Mouse (Mus musculus): ENCODE measurements around the gene Ccdc148. TPM values are rescaled to one million over a fixed set of nuclear protein-coding genes. Genes with fewer than 3 reads are reported as not detected.

Gene Ccdc148
- polyA plus RNA-seq, 1 experiment from 2014 or later: 1.6 TPM

GRCm38 (mm10) chr2:58787360-58787759 lies 373.1 kb downstream of the Ccdc148 start:
- Histone ChIP-seq H3K9me3 (ENCODE audit: control insufficient read depth, low read depth, low read length) (no peaks in the 10 kb centered on the region), H3K9ac (replicated peaks; ENCODE audit: low read depth, low read length) (no peak overlapping the region), H3K4me1 (ENCODE audit: control insufficient read depth, insufficient read depth, low read length) (peaks cover 13% of the 10 kb centered on the region), H3K27ac (ENCODE audit: low read length) (no peak overlapping the region), H3K27me3 (ENCODE audit: control insufficient read depth, insufficient read depth, low read length) (no peaks in the 10 kb centered on the region), H3K4me3 (ENCODE audit: low read depth, low read length) (no peak overlapping the region), H3K36me3 (ENCODE audit: control insufficient read depth, insufficient read depth, low read length) (no peaks in the 10 kb centered on the region), H3K4me2 (replicated peaks; ENCODE audit: low read depth, low read length) (no peak overlapping the region)
- ATAC-seq (ENCODE audit: insufficient number of reproducible peaks, insufficient read depth, low FRiP score, low read depth): no peak
- 45% methylated on average over 7 of the region's 7 CpGs for WGBS

- H3K4me1 ChIP-seq (ENCODE audit: control insufficient read depth, insufficient read depth, low read length): peaks cover 9% of the 10 kb centered on the region
- no peaks in the 10 kb centered on the region for H3K36me3 ChIP-seq (ENCODE audit: control insufficient read depth, insufficient read depth, low read length)
- 60% methylated on average over 8 of the region's 8 CpGs for WGBS
- no peak for ATAC-seq (ENCODE audit: insufficient number of reproducible peaks, insufficient read depth, low FRiP score, low read depth)
- no peaks in the 10 kb centered on the region for H3K9me3 ChIP-seq (ENCODE audit: control insufficient read depth, low read depth, low read length)
- no peak overlapping the region for H3K4me3 ChIP-seq (ENCODE audit: low read depth, low read length)
- H3K27me3 ChIP-seq (ENCODE audit: control insufficient read depth, insufficient read depth, low read length): no peaks in the 10 kb centered on the region
- no peak overlapping the region for H3K9ac ChIP-seq (replicated peaks; ENCODE audit: low read depth, low read length)
- no peak overlapping the region for H3K4me2 ChIP-seq (replicated peaks; ENCODE audit: low read depth, low read length)
- H3K27ac ChIP-seq (ENCODE audit: low read length): no peak overlapping the region
These were observed 373.8 kb downstream of the Ccdc148 start for GRCm38 (mm10) chr2:58786681-58787080.

DNA sequence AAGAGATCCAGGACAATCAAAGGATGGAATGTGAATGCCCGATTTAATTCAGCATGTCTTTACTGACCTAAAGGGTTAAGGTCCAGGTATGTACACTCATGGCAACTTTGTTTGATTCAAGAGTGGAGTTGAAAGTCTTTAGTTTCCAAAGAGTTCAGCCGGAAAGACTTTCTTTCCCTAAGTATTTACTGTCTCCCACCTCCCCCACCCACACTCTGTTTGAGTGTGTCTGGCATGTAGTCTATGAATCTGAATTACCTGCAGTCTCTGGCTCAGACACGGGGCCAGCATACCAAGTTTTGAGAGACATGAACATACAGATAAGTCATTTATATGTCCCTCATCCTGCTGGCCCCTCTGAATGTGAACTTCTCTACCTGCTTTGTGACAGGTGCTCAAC lies 374.3 kb downstream of the Ccdc148 start:
- H3K4me2 ChIP-seq (replicated peaks; ENCODE audit: low read depth, low read length): no peak overlapping the region
- H3K36me3 ChIP-seq (ENCODE audit: control insufficient read depth, insufficient read depth, low read length): no peaks in the 10 kb centered on the region
- H3K9ac ChIP-seq (replicated peaks; ENCODE audit: low read depth, low read length): no peak overlapping the region
- peaks cover 7% of the 10 kb centered on the region for H3K4me1 ChIP-seq (ENCODE audit: control insufficient read depth, insufficient read depth, low read length)
- H3K4me3 ChIP-seq (ENCODE audit: low read depth, low read length): no peak overlapping the region
- 46% methylated on average over 3 of the region's 3 CpGs for WGBS
- no peak for ATAC-seq (ENCODE audit: insufficient number of reproducible peaks, insufficient read depth, low FRiP score, low read depth)
- no peaks in the 10 kb centered on the region for H3K9me3 ChIP-seq (ENCODE audit: control insufficient read depth, low read depth, low read length)
- H3K27me3 ChIP-seq (ENCODE audit: control insufficient read depth, insufficient read depth, low read length): no peaks in the 10 kb centered on the region
- no peak overlapping the region for H3K27ac ChIP-seq (ENCODE audit: low read length)

DNA sequence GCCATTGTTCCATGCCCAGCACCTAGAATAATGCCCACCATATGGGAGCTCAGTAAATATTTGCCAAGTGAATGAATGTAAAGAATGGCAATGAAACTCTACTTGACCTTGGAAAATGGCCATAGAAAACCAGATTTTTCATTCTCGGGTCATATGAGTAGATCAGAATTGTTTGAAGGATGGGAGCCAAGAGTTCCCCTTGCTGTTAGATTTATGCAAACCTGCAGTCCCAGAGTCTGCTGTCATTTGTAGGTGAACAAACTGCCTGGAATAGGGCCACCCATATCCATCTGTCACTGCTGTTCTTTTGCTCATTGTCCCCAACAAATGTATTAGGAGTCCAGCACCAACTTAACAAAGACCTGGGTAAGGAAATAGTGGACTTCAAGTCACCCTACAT lies 377.0 kb downstream of the Ccdc148 start:
- Histone ChIP-seq H3K9me3 (ENCODE audit: control insufficient read depth, low read depth, low read length) (no peaks in the 10 kb centered on the region), H3K27me3 (ENCODE audit: control insufficient read depth, insufficient read depth, low read length) (no peaks in the 10 kb centered on the region), H3K27ac (ENCODE audit: low read length) (no peak overlapping the region), H3K4me1 (ENCODE audit: control insufficient read depth, insufficient read depth, low read length) (peaks cover 7% of the 10 kb centered on the region), H3K36me3 (ENCODE audit: control insufficient read depth, insufficient read depth, low read length) (no peaks in the 10 kb centered on the region), H3K4me2 (replicated peaks; ENCODE audit: low read depth, low read length) (no peak overlapping the region), H3K9ac (replicated peaks; ENCODE audit: low read depth, low read length) (no peak overlapping the region), H3K4me3 (ENCODE audit: low read depth, low read length) (no peak overlapping the region)
- 61% methylated on average over 1 of the region's 1 CpGs for WGBS
- ATAC-seq (ENCODE audit: insufficient number of reproducible peaks, insufficient read depth, low FRiP score, low read depth): no peak

- Histone ChIP-seq H3K27ac (ENCODE audit: low read length) (no peak overlapping the region), H3K9me3 (ENCODE audit: control insufficient read depth, low read depth, low read length) (no peaks in the 10 kb centered on the region), H3K4me1 (ENCODE audit: control insufficient read depth, insufficient read depth, low read length) (no peaks in the 10 kb centered on the region), H3K27me3 (ENCODE audit: control insufficient read depth, insufficient read depth, low read length) (no peaks in the 10 kb centered on the region), H3K4me2 (replicated peaks; ENCODE audit: low read depth, low read length) (no peak overlapping the region), H3K36me3 (ENCODE audit: control insufficient read depth, insufficient read depth, low read length) (no peaks in the 10 kb centered on the region), H3K9ac (replicated peaks; ENCODE audit: low read depth, low read length) (no peak overlapping the region), H3K4me3 (ENCODE audit: low read depth, low read length) (no peak overlapping the region)
- ATAC-seq (ENCODE audit: insufficient number of reproducible peaks, insufficient read depth, low FRiP score, low read depth): no peak
- WGBS: 86% methylated on average over 3 of the region's 3 CpGs
These were observed 381.4 kb downstream of the Ccdc148 start for GRCm38 (mm10) chr2:58778986-58779495.

GRCm38 (mm10) chr2:58773833-58774232 lies 386.6 kb downstream of the Ccdc148 start:
- Histone ChIP-seq H3K4me1 (ENCODE audit: control insufficient read depth, insufficient read depth, low read length) (no peaks in the 10 kb centered on the region), H3K9me3 (ENCODE audit: control insufficient read depth, low read depth, low read length) (no peaks in the 10 kb centered on the region), H3K4me2 (replicated peaks; ENCODE audit: low read depth, low read length) (no peak overlapping the region), H3K9ac (replicated peaks; ENCODE audit: low read depth, low read length) (no peak overlapping the region), H3K36me3 (ENCODE audit: control insufficient read depth, insufficient read depth, low read length) (no peaks in the 10 kb centered on the region), H3K4me3 (ENCODE audit: low read depth, low read length) (no peak overlapping the region), H3K27ac (ENCODE audit: low read length) (no peak overlapping the region), H3K27me3 (ENCODE audit: control insufficient read depth, insufficient read depth, low read length) (no peaks in the 10 kb centered on the region)
- no peak for ATAC-seq (ENCODE audit: insufficient number of reproducible peaks, insufficient read depth, low FRiP score, low read depth)
- WGBS: 87% methylated on average over 9 of the region's 9 CpGs

Other genes starting within 250 kb of the Ccdc148 start
- gene Pkp4, start 167 bp upstream of the Ccdc148 start, polyA plus RNA-seq (2014; fragmentation: Nextera tagmentation; extraction: Ambion mirVana): 45.1 and 45.6 TPM in 2 replicates